Mouse (Mus musculus): Measurements from ENCODE around the gene Spata19.

GRCm38 (mm10) chr9:27437391-27438061, 40.9 kb downstream of the Spata19 start:
- TF ChIP-seq POLR2A (IDR thresholded peaks at IDR 0.05; ENCODE audit: extremely low read depth, insufficient read depth, low read length): no peak
- no peak for TF ChIP-seq CTCF (IDR thresholded peaks at IDR 0.05; ENCODE audit: extremely low read depth, insufficient read depth, low read length)
